Mouse (Mus musculus): ENCODE measurements at regions not wholly inside any gene's neighbourhood (a gene's known extent, or its start where the extent isn't known, plus 50 kb on each side); places are given as distances from the start of the nearest gene placed in this dataset.
"Not testable (repeated sequence)": the region's sequence is repeated elsewhere in the genome, so short reads cannot be mapped to it uniquely, and the experiment has no call there.

GRCm38 (mm10) chr6:69516226-69516625 is 1275.8 kb downstream of the Rpia start:
- not testable (repeated sequence) for DNase-seq (ENCODE audit: low spot score in 2 of 2)

GRCm38 (mm10) chr6:69507995-69508394 is 1284.0 kb downstream of the Rpia start:
- no peak for DNase-seq (ENCODE audit: low spot score in 2 of 2)

- DNase-seq (ENCODE audit: low spot score in 2 of 2): peak; percentile 8 to 14
Observed at GRCm38 (mm10) chr6:69500056-69500455, 1292.0 kb downstream of the Rpia start.
